Mouse (Mus musculus): ENCODE measurements around the gene Vat1. TPM values are rescaled to one million over a fixed set of nuclear protein-coding genes. Genes with fewer than 3 reads are reported as not detected.

Vat1 gene
- polyA plus RNA-seq, 1 experiment from 2014 or later = 125 TPM

DNA sequence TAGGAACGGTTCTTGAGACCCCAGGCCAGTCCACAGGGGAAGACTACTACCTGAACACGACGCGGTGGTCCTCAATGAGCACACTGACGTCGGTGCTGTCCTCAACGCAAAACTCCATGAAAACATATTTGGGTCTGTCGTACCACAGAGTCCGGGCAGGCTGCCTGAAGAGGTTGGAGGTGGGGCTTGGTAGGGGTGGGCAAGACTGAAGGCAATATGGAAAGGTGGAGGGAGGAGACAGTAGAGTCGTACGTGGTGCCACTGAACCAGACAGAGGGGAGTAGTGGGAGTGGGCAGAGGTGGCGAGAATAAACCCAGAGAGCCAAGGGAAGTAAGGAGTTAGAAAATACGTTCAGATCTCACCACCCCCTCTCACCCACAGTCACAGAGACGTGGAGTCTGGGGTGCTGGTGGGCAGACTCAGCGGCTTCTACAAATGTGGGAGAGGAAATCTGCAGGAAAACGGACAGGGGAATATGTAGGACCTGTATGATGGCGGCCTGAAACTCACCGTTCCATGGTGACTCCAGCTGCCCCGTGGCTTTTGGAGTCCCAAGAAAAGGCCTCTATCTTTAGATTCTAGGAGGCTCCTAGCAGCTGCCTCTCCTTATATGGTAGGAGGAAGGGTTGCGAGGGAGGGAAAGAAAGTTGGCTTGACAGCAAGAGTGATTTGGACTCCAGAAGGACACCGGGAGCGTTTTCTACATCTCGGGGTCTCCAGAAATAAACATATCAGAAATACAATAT is 41.8 kb downstream of the Vat1 start, which contains the start of gene Gm27029:
Gm27029 (minus strand) TSS at position 692 of the 747 bp plus-strand sequence.
- H3K4me3 ChIP-seq (ENCODE audit: low read length) = peak within 1 kb of the TSS; percentile 98
- WGBS = 9% methylated on average over 23 of the region's 23 CpGs
- H3K9ac ChIP-seq (ENCODE audit: low read depth, low read length) = peak within 1 kb of the TSS; percentile 91
- H3K36me3 ChIP-seq (ENCODE audit: control insufficient read depth, insufficient read depth, low read length) = 0 out of 2 replicates have a peak, but pooled peaks cover 2% of the 10 kb centered on the region
- peak within 1 kb of the TSS; percentile 94 for H3K4me2 ChIP-seq (ENCODE audit: low read length)
- peak within 1 kb of the TSS; percentile 92 for H3K27ac ChIP-seq (ENCODE audit: low read depth, low read length)
- peaks cover 24% of the 10 kb centered on the region for H3K4me1 ChIP-seq (ENCODE audit: control insufficient read depth, insufficient read depth, low read depth, low read length)
- no peaks in the 10 kb centered on the region for H3K27me3 ChIP-seq (replicated peaks; ENCODE audit: control insufficient read depth, insufficient read depth, low read length)
- ATAC-seq = peak; percentile 50
- no peaks in the 10 kb centered on the region for H3K9me3 ChIP-seq (ENCODE audit: control insufficient read depth, low read length)

DNA sequence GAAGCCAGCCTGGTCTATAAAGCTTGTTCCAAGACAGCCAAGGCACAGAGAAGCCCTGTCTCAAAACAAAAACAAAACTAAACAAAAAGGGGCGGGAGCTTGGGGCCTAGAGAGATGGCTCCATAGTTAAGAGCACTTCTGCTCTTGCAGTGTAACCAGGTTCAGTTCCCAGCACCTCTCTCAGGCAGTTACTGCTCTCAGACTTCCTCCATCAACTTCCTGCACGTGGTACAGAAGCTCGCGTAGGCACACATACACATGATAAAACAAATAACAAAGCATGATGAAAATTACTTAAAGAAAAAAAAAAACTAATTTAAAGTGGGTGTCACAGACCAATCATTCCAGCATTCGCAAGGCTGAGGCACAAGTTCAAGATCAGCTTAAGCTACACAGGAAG is 45.9 kb downstream of the Vat1 start:
- Histone ChIP-seq H3K27ac (ENCODE audit: low read depth, low read length) (no peak overlapping the region), H3K27me3 (replicated peaks; ENCODE audit: control insufficient read depth, insufficient read depth, low read length) (no peaks in the 10 kb centered on the region), H3K9me3 (ENCODE audit: control insufficient read depth, low read length) (no peaks in the 10 kb centered on the region), H3K4me1 (ENCODE audit: control insufficient read depth, insufficient read depth, low read depth, low read length) (peaks cover 15% of the 10 kb centered on the region), H3K36me3 (ENCODE audit: control insufficient read depth, insufficient read depth, low read length) (no peaks in the 10 kb centered on the region), H3K9ac (ENCODE audit: low read depth, low read length) (no peak overlapping the region), H3K4me3 (ENCODE audit: low read length) (no peak overlapping the region), H3K4me2 (ENCODE audit: low read length) (no peak overlapping the region)
- 91% methylated on average over 5 of the region's 5 CpGs for WGBS
- no peak for ATAC-seq

DNA sequence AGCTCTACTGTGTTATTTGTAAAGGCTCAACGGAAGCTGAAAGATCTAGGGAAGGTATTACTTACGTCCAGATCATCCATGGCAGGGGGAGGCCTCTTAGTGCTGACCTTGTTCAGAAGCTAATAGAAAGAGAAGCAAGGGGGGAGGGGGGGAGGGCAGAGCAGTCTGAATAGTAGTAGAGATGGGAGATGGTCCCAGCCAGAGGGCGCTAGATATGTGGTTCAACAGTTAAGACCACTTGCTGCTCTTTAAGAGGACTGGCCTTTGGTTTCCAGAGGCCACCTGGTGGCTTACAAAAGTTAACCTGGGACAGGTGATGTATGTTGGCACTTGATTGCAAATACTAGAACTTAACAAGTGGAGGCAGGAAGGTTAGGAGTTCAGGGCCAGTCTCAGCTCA is 46.4 kb downstream of the Vat1 start:
- no peaks in the 10 kb centered on the region for H3K9me3 ChIP-seq (ENCODE audit: control insufficient read depth, low read length)
- WGBS = 23% methylated on average over 3 of the region's 3 CpGs

DNA sequence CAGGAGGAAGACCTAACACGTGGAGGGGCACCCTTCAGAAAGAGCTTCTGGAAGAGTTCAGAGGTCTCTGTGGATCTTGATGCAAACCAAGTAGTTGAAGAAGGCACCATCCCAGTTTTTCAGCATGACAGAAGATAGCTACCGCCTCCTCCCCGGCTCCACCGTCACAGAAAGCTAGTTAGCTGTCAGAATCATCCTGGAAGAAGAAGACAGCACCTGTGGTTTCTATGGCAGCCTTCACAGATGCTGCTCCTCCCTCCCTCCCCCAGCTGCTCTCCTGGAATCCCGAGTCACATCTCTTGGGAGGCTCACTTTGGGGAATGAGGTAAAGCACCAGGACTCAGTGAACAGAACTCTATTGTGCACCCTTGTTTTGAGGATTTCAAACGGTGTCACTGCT is 47.0 kb downstream of the Vat1 start:
- Histone ChIP-seq H3K27me3 (replicated peaks; ENCODE audit: control insufficient read depth, insufficient read depth, low read length) (no peaks in the 10 kb centered on the region), H3K4me2 (ENCODE audit: low read length) (no peak overlapping the region), H3K27ac (ENCODE audit: low read depth, low read length) (no peak overlapping the region), H3K9ac (ENCODE audit: low read depth, low read length) (no peak overlapping the region), H3K4me1 (ENCODE audit: control insufficient read depth, insufficient read depth, low read depth, low read length) (peaks cover 8% of the 10 kb centered on the region), H3K4me3 (ENCODE audit: low read length) (no peak overlapping the region), H3K9me3 (ENCODE audit: control insufficient read depth, low read length) (no peaks in the 10 kb centered on the region), H3K36me3 (ENCODE audit: control insufficient read depth, insufficient read depth, low read length) (no peaks in the 10 kb centered on the region)
- 53% methylated on average over 6 of the region's 6 CpGs for WGBS
- ATAC-seq = no peak

More for the DNA sequence above, 46.4 kb downstream of the Vat1 start:
- Histone ChIP-seq H3K4me1 (ENCODE audit: control insufficient read depth, insufficient read depth, low read depth, low read length) (peaks cover 14% of the 10 kb centered on the region), H3K36me3 (ENCODE audit: control insufficient read depth, insufficient read depth, low read length) (no peaks in the 10 kb centered on the region), H3K27me3 (replicated peaks; ENCODE audit: control insufficient read depth, insufficient read depth, low read length) (no peaks in the 10 kb centered on the region), H3K27ac (ENCODE audit: low read depth, low read length) (no peak overlapping the region), H3K4me3 (ENCODE audit: low read length) (no peak overlapping the region), H3K9ac (ENCODE audit: low read depth, low read length) (no peak overlapping the region), H3K4me2 (ENCODE audit: low read length) (no peak overlapping the region)
- no peak for ATAC-seq

DNA sequence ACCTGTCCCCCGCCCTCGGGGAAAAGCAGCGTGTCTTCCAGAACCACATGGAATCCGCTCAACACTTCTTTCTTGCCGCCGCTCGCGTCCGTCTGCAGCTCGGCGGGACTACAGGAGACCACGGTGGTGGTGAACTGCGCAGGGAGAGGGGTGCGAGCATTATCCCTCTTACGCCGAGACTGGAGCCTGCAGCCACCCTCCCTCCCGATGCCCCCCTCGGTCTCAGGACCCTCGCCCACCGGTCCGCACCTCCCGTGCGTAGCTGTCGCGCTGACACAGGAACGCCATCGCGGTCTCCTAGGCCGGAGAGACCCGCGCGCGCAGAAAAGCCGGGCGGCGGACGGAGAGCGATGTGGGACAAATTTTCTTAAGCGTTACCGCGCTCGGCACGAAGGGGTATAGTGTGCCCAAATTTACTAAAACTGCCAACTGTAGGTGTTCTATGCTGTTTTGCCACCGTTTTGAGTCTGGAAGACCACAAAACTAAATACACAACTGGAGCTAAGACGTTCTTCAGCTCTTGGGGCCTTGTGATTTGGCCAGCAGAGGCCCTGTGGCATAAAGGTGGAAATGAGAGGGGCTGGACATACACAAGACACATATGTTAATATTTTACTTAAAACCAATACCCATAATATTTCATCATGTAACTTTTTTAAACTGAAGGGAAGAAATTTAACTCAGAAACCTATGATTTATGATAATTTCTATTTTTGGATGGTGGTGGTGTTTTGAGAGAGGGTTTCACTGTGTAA is 48.8 kb downstream of the Vat1 start, which contains the start of gene Aarsd1:
Aarsd1 (minus strand) TSS at position 515 of the 755 bp plus-strand sequence.
- peak within 1 kb of the TSS; percentile 84 for H3K27ac ChIP-seq (ENCODE audit: low read depth, low read length)
- no peaks in the 10 kb centered on the region for H3K27me3 ChIP-seq (replicated peaks; ENCODE audit: control insufficient read depth, insufficient read depth, low read length)
- H3K4me2 ChIP-seq (ENCODE audit: low read length) = peak within 1 kb of the TSS; percentile 86
- H3K4me3 ChIP-seq (ENCODE audit: low read length) = peak within 1 kb of the TSS; percentile 90
- peak; percentile 81 for ATAC-seq
- peaks cover 6% of the 10 kb centered on the region; the same call in 1 of the 2 replicates for H3K36me3 ChIP-seq (ENCODE audit: control insufficient read depth, insufficient read depth, low read length)
- peak within 1 kb of the TSS; percentile 92 for H3K9ac ChIP-seq (ENCODE audit: low read depth, low read length)
- H3K4me1 ChIP-seq (ENCODE audit: control insufficient read depth, insufficient read depth, low read depth, low read length) = peaks cover 7% of the 10 kb centered on the region
- WGBS = under 1% methylated on average over 43 of the region's 45 CpGs
- H3K9me3 ChIP-seq (ENCODE audit: control insufficient read depth, low read length) = no peaks in the 10 kb centered on the region

DNA sequence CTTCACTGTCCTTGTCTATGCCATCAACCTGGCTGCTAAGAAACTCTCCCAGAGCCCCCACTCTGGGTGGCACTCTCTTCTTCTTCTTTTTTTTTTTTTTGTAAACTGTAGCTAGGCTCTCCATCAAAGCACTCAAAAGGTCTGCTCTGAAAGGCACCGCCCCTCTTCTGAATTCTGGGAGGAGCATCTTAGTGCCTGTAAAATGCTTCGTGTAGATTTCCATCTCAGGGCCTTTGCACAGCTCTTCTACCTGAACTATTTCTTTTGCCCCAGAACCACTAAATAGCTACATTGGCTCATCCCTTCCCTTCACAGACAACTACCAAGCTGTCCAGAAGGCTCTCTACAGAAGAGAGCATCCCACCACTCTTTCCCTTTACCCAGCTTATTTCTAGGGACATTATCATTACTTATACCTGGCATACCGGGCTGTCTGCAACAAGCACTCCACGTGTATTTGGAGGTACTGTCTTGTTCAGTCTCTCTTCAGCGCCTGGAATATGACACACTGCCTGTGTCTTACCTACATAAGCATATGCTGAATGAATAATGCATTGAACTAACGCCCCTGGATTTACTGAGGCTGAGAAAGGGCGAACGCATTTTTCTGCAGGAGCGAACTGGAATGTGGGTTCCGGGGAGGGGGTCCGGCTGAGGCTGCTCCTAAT is 49.5 kb downstream of the Vat1 start:
- Histone ChIP-seq H3K9me3 (ENCODE audit: control insufficient read depth, low read length) (no peaks in the 10 kb centered on the region), H3K4me3 (ENCODE audit: low read length) (peak overlapping the region; percentile 90), H3K4me1 (ENCODE audit: control insufficient read depth, insufficient read depth, low read depth, low read length) (peaks cover 7% of the 10 kb centered on the region), H3K27ac (ENCODE audit: low read depth, low read length) (peak overlapping the region; percentile 84), H3K4me2 (ENCODE audit: low read length) (peak overlapping the region; percentile 86), H3K27me3 (replicated peaks; ENCODE audit: control insufficient read depth, insufficient read depth, low read length) (no peaks in the 10 kb centered on the region), H3K9ac (ENCODE audit: low read depth, low read length) (peak overlapping the region; percentile 92), H3K36me3 (ENCODE audit: control insufficient read depth, insufficient read depth, low read length) (peaks cover 10% of the 10 kb centered on the region)
- 2% methylated on average over 11 of the region's 11 CpGs for WGBS
- ATAC-seq = peak; percentile 62

DNA sequence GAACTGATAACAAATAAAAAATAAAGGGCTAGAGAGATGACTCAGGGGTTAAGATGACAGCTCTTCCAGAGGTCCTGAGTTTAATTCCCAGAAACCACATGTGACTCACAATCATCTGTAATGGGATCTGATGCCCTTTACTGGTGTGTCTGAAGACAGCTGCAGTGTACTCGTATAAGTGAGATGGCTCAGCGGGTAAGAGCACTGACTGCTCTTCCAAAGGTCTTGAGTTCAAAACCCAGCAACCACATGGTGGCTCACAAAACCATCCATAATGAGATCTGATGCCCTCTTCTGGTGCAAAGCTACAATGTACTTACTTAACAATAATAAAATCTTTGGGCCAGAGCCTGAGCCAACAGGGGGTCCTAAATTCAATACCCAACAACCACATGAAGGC is 50.7 kb downstream of the Vat1 start:
- Histone ChIP-seq H3K4me1 (ENCODE audit: control insufficient read depth, insufficient read depth, low read depth, low read length) (peaks cover 7% of the 10 kb centered on the region), H3K36me3 (ENCODE audit: control insufficient read depth, insufficient read depth, low read length) (peaks cover 20% of the 10 kb centered on the region), H3K4me2 (ENCODE audit: low read length) (no peak overlapping the region), H3K4me3 (ENCODE audit: low read length) (no peak overlapping the region), H3K9ac (ENCODE audit: low read depth, low read length) (no peak overlapping the region), H3K27ac (ENCODE audit: low read depth, low read length) (no peak overlapping the region), H3K27me3 (replicated peaks; ENCODE audit: control insufficient read depth, insufficient read depth, low read length) (no peaks in the 10 kb centered on the region), H3K9me3 (ENCODE audit: control insufficient read depth, low read length) (no peaks in the 10 kb centered on the region)
- no peak for ATAC-seq
- WGBS = 89% methylated on average over 2 of the region's 2 CpGs
